8 mouse cellular contexts compared by ENCODE assay signal in the genomic region with DNA sequence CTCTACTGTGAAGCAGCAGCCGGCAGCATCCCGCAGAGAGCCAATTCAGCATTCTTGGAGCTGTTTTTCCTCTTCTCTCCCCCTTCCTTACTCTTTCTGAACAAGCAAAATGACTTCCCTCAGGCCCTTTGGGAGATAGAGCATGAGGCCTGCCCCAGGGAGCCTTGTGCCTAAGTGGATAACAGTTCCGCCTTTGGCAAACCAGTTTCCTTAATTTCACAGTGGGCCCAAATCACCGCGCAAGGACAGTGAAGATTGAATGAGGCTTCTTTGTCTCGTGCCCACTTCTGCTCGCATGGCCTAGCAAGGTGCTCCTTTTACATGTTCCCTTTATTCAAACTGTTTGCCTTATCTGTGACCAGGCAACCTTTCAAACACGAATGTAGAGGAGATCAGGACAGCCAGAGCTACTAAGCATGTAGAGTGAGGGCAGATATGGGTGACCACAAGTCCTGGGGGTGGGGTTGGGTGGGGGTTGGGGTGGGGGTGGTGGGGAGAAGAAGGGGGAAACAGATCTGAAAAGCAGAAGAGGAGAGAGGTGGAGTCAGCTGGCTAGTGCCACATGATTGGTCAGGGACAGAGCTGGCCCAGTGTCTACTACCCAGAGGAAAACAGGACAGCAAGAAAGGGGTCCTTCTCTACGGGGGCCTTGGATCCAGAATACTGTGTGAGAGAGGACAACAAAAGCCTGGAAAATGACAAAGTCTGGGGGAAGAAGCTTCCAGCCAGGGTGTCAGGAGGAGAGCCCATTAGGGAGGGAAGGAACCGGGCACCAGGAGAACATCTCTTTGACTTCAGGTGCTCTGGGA.
DNase-seq lines count a peak whose midpoint lies in the region; ATAC-seq and TF ChIP-seq lines count a peak whose summit lies in the region.

No protein-coding gene starts in this region.

- no peak for TF ChIP-seq CTCF in Patski (IDR thresholded peaks at IDR 0.05)

- peak overlapping the region; percentile 53 for H3K4me2 ChIP-seq in hindbrain, embryonic 12.5 days (replicated peaks)

- POLR2A ChIA-PET in Patski (lab: Charles Lee), result no interaction called here

- CTCF ChIA-PET in Patski (lab: Charles Lee), result interaction anchor here (1.9 kb wide), 1 partner anchor 1087 kb away, joined by 6 read pairs; no protein-coding TSS in a partner anchor

- ATAC-seq in Patski, result peak; percentile 8
- peak; percentile 43 for ATAC-seq in hindbrain, embryonic 12.5 days (ENCODE audit: low FRiP score)
- peak; percentile 68 for ATAC-seq in megakaryocyte-erythroid progenitor cell, adult 5-6 weeks (replicated peaks; ENCODE audit: low FRiP score, low TSS enrichment, poor library complexity, severe bottlenecking)

- no peaks in the 10 kb centered on the region for H3K27me3 ChIP-seq in Patski
- H3K27me3 ChIP-seq in hindbrain, embryonic 12.5 days, result no peaks in the 10 kb centered on the region

- H3K9ac ChIP-seq in hindbrain, embryonic 12.5 days, result peak overlapping the region; percentile 61

- in situ Hi-C loops in Patski (cut with MboI; ENCODE audit: low pct_unique_long_range_greater_than_20kb), result loop anchor here (5.0 kb wide), 2 partner anchors 298 to 1088 kb away; a partner anchor contains a TSS

- H3K36me3 ChIP-seq in hindbrain, embryonic 12.5 days, result no peaks in the 10 kb centered on the region

- 16% methylated on average over 10 of the region's 10 CpGs for WGBS in hindbrain, embryonic 12.5 days

- no peaks in the 10 kb centered on the region for H3K9me3 ChIP-seq in hindbrain, embryonic 12.5 days (replicated peaks)

- H3K27ac ChIP-seq in hindbrain, embryonic 12.5 days, result peak overlapping the region; percentile 76

- peak; percentile 10 for DNase-seq in cerebellum, adult 9-11 months
- DNase-seq in cerebellum, postnatal 36 days, result no peak
- no peak for DNase-seq in Patski (ENCODE audit: low read depth, low spot score)
- DNase-seq in thymus, adult 18-20 months, result no peak
- DNase-seq in c-Kit-positive CD71-positive TER-119-positive erythroid progenitor cells, embryonic 14.5 days (ENCODE audit: low spot score), result no peak
- DNase-seq in layer of hippocampus, postnatal 10 days (ENCODE audit: low spot score in 2 of 2), result no peak

- H3K4me3 ChIP-seq in hindbrain, embryonic 12.5 days, result peak overlapping the region; percentile 35

- peaks cover 8% of the 10 kb centered on the region for H3K4me1 ChIP-seq in hindbrain, embryonic 12.5 days

Comparison
In these comparisons a context has a peak if more than half of its experiments do, and no peak if none do; other contexts are left out.
1. ATAC-seq: peak in every context shown above with its lines; median percentile 68 in megakaryocyte-erythroid progenitor cell, adult 5-6 weeks; 43 in hindbrain, embryonic 12.5 days; 8 in Patski.